Mouse (Mus musculus) limb, embryonic 15.5 days (tissue): ENCODE measurements around the gene Aifm3. TPM values are rescaled to one million over a fixed set of nuclear protein-coding genes. Genes with fewer than 3 reads are reported as not detected.

Experiments used
- ATAC-seq: fragments of 200-750 bp; cut with Nextera tagmentation; 2 replicates; pipeline ENCODE4 v1.8.0; 2017; ENCODE audit warnings: low read depth, moderate TSS enrichment; ENCODE audit not compliant: insufficient number of reproducible peaks, low FRiP score, low TSS enrichment
- H3K27ac ChIP-seq: fragments of 300-500 bp; sonication (generic); 2 replicates; pipeline ENCODE4 v1.5.1; 2015; ENCODE audit warnings: moderate library complexity, mild to moderate bottlenecking, inconsistent platforms
- H3K27me3 ChIP-seq: fragments of 300-500 bp; sonication (generic); 2 replicates; pipeline ENCODE4 v1.6.1; 2015; ENCODE audit warnings: inconsistent platforms
- H3K36me3 ChIP-seq: fragments of 300-500 bp; sonication (generic); 2 replicates; pipeline ENCODE4 v1.6.1; 2015; ENCODE audit warnings: inconsistent platforms
- H3K4me1 ChIP-seq: fragments of 300-500 bp; sonication (generic); 2 replicates; pipeline ENCODE4 v1.6.1; 2015; ENCODE audit warnings: inconsistent platforms
- H3K4me2 ChIP-seq: fragments of 300-500 bp; sonication (generic); 2 replicates; pipeline ENCODE4 v1.6.1; 2015; ENCODE audit warnings: mild to moderate bottlenecking, inconsistent platforms
- H3K4me3 ChIP-seq: fragments of 300-500 bp; sonication (generic); 2 replicates; pipeline ENCODE4 v1.5.1; 2015; ENCODE audit warnings: mild to moderate bottlenecking, inconsistent platforms
- H3K9ac ChIP-seq: fragments of 300-500 bp; sonication (generic); 2 replicates; pipeline ENCODE4 v1.6.1; 2015; ENCODE audit warnings: inconsistent platforms
- H3K9me3 ChIP-seq: fragments of 300-500 bp; sonication (generic); 2 replicates; pipeline ENCODE4 v1.6.1; 2016; ENCODE audit warnings: inconsistent platforms
- WGBS: fragments of 180-500 bp; shearing (Covaris S2); methylation state at CpG from one replicate; pipeline ENCODE4 v1.1.7; 2015; 5-methylcytosine and 5-hydroxymethylcytosine counted together
- polyA plus RNA-seq: library from polyadenylated mRNA; unstranded; fragments of >200 nt; fragmentation: Nextera tagmentation; extraction: Ambion mirVana; gene quantifications from 2 replicates; pipeline ENCODE4 v1.2.1, GENCODE M21; 2015

Aifm3 gene
- polyA plus RNA-seq, 1 experiment from 2014 or later, result 0.36 TPM

GRCm38 (mm10) chr16:17508546-17509239, 19.3 kb downstream of the Aifm3 start, which contains the start of gene Lztr1:
Gene Lztr1, plus strand, starts transcription at chr16:17508688.
- Histone ChIP-seq H3K4me2 (peak within 1 kb of the TSS; percentile 72), H3K9me3 (no peaks in the 10 kb centered on the region), H3K27me3 (no peaks in the 10 kb centered on the region), H3K9ac (peak within 1 kb of the TSS; percentile 64), H3K36me3 (peaks cover 31% of the 10 kb centered on the region), H3K4me3 (peak within 1 kb of the TSS; percentile 67), H3K4me1 (peaks cover 13% of the 10 kb centered on the region), H3K27ac (peak within 1 kb of the TSS; percentile 92)
- ATAC-seq, result peak; percentile 93
- under 1% methylated on average over 50 of the region's 50 CpGs for WGBS

GRCm38 (mm10) chr16:17509240-17509597, 19.8 kb downstream of the Aifm3 start:
- Histone ChIP-seq H3K27me3 (no peaks in the 10 kb centered on the region), H3K9ac (peak overlapping the region; percentile 64), H3K4me1 (peaks cover 13% of the 10 kb centered on the region), H3K36me3 (peaks cover 36% of the 10 kb centered on the region), H3K9me3 (no peaks in the 10 kb centered on the region), H3K4me3 (peak overlapping the region; percentile 67), H3K27ac (peak overlapping the region; percentile 92), H3K4me2 (peak overlapping the region; percentile 72)
- 8% methylated on average over 9 of the region's 9 CpGs for WGBS
- ATAC-seq, result no peak

GRCm38 (mm10) chr16:17510143-17510542, 20.7 kb downstream of the Aifm3 start:
- no peaks in the 10 kb centered on the region for H3K27me3 ChIP-seq
- peaks cover 44% of the 10 kb centered on the region for H3K36me3 ChIP-seq
- H3K9me3 ChIP-seq, result no peaks in the 10 kb centered on the region
- H3K4me2 ChIP-seq, result no peak overlapping the region
- ATAC-seq, result no peak
- peaks cover 13% of the 10 kb centered on the region for H3K4me1 ChIP-seq
- H3K4me3 ChIP-seq, result no peak overlapping the region
- no peak overlapping the region for H3K9ac ChIP-seq
- 95% methylated on average over 2 of the region's 2 CpGs for WGBS
- H3K27ac ChIP-seq, result no peak overlapping the region

- no peaks in the 10 kb centered on the region for H3K9me3 ChIP-seq
- H3K27me3 ChIP-seq, result no peaks in the 10 kb centered on the region
- H3K4me3 ChIP-seq, result no peak overlapping the region
- H3K4me1 ChIP-seq, result peaks cover 13% of the 10 kb centered on the region
- H3K9ac ChIP-seq, result no peak overlapping the region
- H3K4me2 ChIP-seq, result no peak overlapping the region
- peaks cover 50% of the 10 kb centered on the region for H3K36me3 ChIP-seq
- 86% methylated on average over 2 of the region's 2 CpGs for WGBS
- no peak overlapping the region for H3K27ac ChIP-seq
- ATAC-seq, result no peak
Measured at GRCm38 (mm10) chr16:17510686-17511085, 21.3 kb downstream of the Aifm3 start.

GRCm38 (mm10) chr16:17511431-17511830, 22.0 kb downstream of the Aifm3 start:
- Histone ChIP-seq H3K9ac (no peak overlapping the region), H3K27me3 (no peaks in the 10 kb centered on the region), H3K9me3 (no peaks in the 10 kb centered on the region), H3K27ac (no peak overlapping the region), H3K4me2 (no peak overlapping the region), H3K4me1 (peaks cover 13% of the 10 kb centered on the region), H3K36me3 (peaks cover 57% of the 10 kb centered on the region), H3K4me3 (no peak overlapping the region)
- 90% methylated on average over 4 of the region's 4 CpGs for WGBS
- ATAC-seq, result no peak

GRCm38 (mm10) chr16:17518910-17519309, 29.5 kb downstream of the Aifm3 start:
- Histone ChIP-seq H3K36me3 (peaks cover 97% of the 10 kb centered on the region), H3K4me2 (no peak overlapping the region), H3K4me1 (no peaks in the 10 kb centered on the region), H3K27me3 (no peaks in the 10 kb centered on the region), H3K9me3 (no peaks in the 10 kb centered on the region), H3K9ac (no peak overlapping the region), H3K4me3 (no peak overlapping the region), H3K27ac (no peak overlapping the region)
- ATAC-seq, result no peak
- 88% methylated on average over 2 of the region's 2 CpGs for WGBS

GRCm38 (mm10) chr16:17524156-17524555, 34.7 kb downstream of the Aifm3 start:
- Histone ChIP-seq H3K36me3 (peaks cover 97% of the 10 kb centered on the region), H3K9me3 (no peaks in the 10 kb centered on the region), H3K9ac (no peak overlapping the region), H3K4me2 (no peak overlapping the region), H3K27me3 (no peaks in the 10 kb centered on the region), H3K27ac (no peak overlapping the region), H3K4me3 (no peak overlapping the region), H3K4me1 (peaks cover 3% of the 10 kb centered on the region; the same call in 1 of the 2 replicates)
- 91% methylated on average over 11 of the region's 11 CpGs for WGBS
- no peak for ATAC-seq

GRCm38 (mm10) chr16:17525524-17525923, 36.1 kb downstream of the Aifm3 start:
- Histone ChIP-seq H3K36me3 (peaks cover 85% of the 10 kb centered on the region), H3K9me3 (no peaks in the 10 kb centered on the region), H3K4me1 (peaks cover 10% of the 10 kb centered on the region), H3K4me2 (no peak overlapping the region), H3K27ac (no peak overlapping the region), H3K27me3 (no peaks in the 10 kb centered on the region), H3K9ac (no peak overlapping the region), H3K4me3 (no peak overlapping the region)
- no peak for ATAC-seq
- 83% methylated on average over 3 of the region's 3 CpGs for WGBS

GRCm38 (mm10) chr16:17526223-17526622, 36.8 kb downstream of the Aifm3 start:
- no peak for ATAC-seq
- H3K27me3 ChIP-seq, result no peaks in the 10 kb centered on the region
- 89% methylated on average over 6 of the region's 6 CpGs for WGBS
- no peak overlapping the region for H3K4me2 ChIP-seq
- no peak overlapping the region for H3K4me3 ChIP-seq
- H3K9ac ChIP-seq, result no peak overlapping the region
- H3K27ac ChIP-seq, result no peak overlapping the region
- H3K9me3 ChIP-seq, result no peaks in the 10 kb centered on the region
- peaks cover 78% of the 10 kb centered on the region for H3K36me3 ChIP-seq
- H3K4me1 ChIP-seq, result peaks cover 11% of the 10 kb centered on the region

- H3K9ac ChIP-seq, result no peak overlapping the region
- peaks cover 18% of the 10 kb centered on the region for H3K4me1 ChIP-seq
- H3K36me3 ChIP-seq, result peaks cover 64% of the 10 kb centered on the region
- H3K9me3 ChIP-seq, result no peaks in the 10 kb centered on the region
- no peak overlapping the region for H3K4me2 ChIP-seq
- H3K27me3 ChIP-seq, result no peaks in the 10 kb centered on the region
- ATAC-seq, result no peak
- no peak overlapping the region for H3K27ac ChIP-seq
- H3K4me3 ChIP-seq, result no peak overlapping the region
Measured at GRCm38 (mm10) chr16:17527606-17528005, 38.2 kb downstream of the Aifm3 start.

- Histone ChIP-seq H3K9me3 (no peaks in the 10 kb centered on the region), H3K36me3 (peaks cover 57% of the 10 kb centered on the region), H3K27ac (no peak overlapping the region), H3K27me3 (no peaks in the 10 kb centered on the region), H3K4me2 (no peak overlapping the region), H3K9ac (0 out of 2 replicates have a peak overlapping the region, but pooled peaks have one; percentile 17), H3K4me3 (no peak overlapping the region), H3K4me1 (peaks cover 18% of the 10 kb centered on the region)
- WGBS, result 91% methylated on average over 13 of the region's 13 CpGs
- no peak for ATAC-seq
Measured at GRCm38 (mm10) chr16:17528276-17528675, 38.9 kb downstream of the Aifm3 start.

- Histone ChIP-seq H3K4me2 (peak overlapping the region; percentile 74), H3K9me3 (no peaks in the 10 kb centered on the region), H3K27ac (peak overlapping the region; percentile 98), H3K9ac (peak overlapping the region; percentile 77), H3K27me3 (no peaks in the 10 kb centered on the region), H3K4me3 (peak overlapping the region; percentile 72), H3K36me3 (peaks cover 42% of the 10 kb centered on the region), H3K4me1 (peaks cover 18% of the 10 kb centered on the region)
- 11% methylated on average over 17 of the region's 17 CpGs for WGBS
- ATAC-seq, result no peak
Measured at GRCm38 (mm10) chr16:17529981-17530586, 40.7 kb downstream of the Aifm3 start.
